28 mouse cellular contexts compared by ENCODE assay signal in the genomic region with DNA sequence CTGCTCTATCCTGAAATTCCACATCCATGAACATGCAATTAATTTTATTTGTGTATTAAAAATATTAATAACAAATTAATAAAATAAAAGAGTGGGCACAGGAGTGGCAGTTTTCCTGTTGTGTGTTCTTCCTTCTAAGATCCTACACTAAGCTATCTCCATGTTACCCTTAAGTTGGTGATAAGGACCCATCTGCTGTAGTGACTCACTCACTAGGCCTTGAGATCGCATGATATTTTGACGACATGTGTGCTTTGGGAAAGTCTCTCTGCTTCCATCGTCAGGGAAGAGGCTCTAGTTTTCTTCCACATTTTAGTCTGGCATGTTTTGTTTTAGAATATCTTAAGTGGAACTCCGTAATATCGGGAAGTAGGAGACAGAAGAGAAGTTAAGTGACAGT.
"Had no signal": no experiment of that assay in that cellular context is flagged by ENCODE, and none has a peak within 500 bp of the region (broad histone marks: within the 10 kb centered on the region; RNA-seq: fewer than 3 reads in every experiment).

No protein-coding gene starts in this region.

- H3K9ac ChIP-seq: embryonic facial prominence, embryonic 12.5 days; embryonic facial prominence, embryonic 13.5 days; embryonic facial prominence, embryonic 15.5 days; forebrain, embryonic 12.5 days; forebrain, embryonic 13.5 days; forebrain, embryonic 15.5 days; forebrain, postnatal 0 days had no signal

- H3K27me3 ChIP-seq: embryonic facial prominence, embryonic 12.5 days; embryonic facial prominence, embryonic 13.5 days; embryonic facial prominence, embryonic 15.5 days; forebrain, embryonic 12.5 days; forebrain, embryonic 13.5 days; forebrain, embryonic 15.5 days had no signal

- H3K9me3 ChIP-seq: embryonic facial prominence, embryonic 10.5 days; embryonic facial prominence, embryonic 12.5 days; embryonic facial prominence, embryonic 13.5 days; embryonic facial prominence, embryonic 15.5 days; forebrain, embryonic 10.5 days; forebrain, embryonic 12.5 days; forebrain, embryonic 13.5 days; forebrain, embryonic 15.5 days had no signal

- H3K36me3 ChIP-seq: embryonic facial prominence, embryonic 10.5 days; embryonic facial prominence, embryonic 12.5 days; embryonic facial prominence, embryonic 13.5 days; embryonic facial prominence, embryonic 15.5 days; forebrain, embryonic 12.5 days; forebrain, embryonic 15.5 days had no signal

- H3K4me3 ChIP-seq: embryonic facial prominence, embryonic 10.5 days; embryonic facial prominence, embryonic 12.5 days; embryonic facial prominence, embryonic 13.5 days; embryonic facial prominence, embryonic 15.5 days; erythroblast, embryonic 14.5 days; forebrain, embryonic 10.5 days; forebrain, embryonic 12.5 days; forebrain, embryonic 13.5 days; forebrain, embryonic 15.5 days; gastrocnemius, adult 2 months; heart, adult 2 months had no signal

- ATAC-seq: forebrain, embryonic 13.5 days; forebrain, embryonic 14.5 days; forebrain, embryonic 15.5 days; forebrain, embryonic 16.5 days; forebrain, postnatal 0 days had no signal

- H3K4me1 ChIP-seq: embryonic facial prominence, embryonic 10.5 days; embryonic facial prominence, embryonic 12.5 days had no signal

- DNase-seq: cerebellum, adult 8-10 months; cerebellum, adult 9-10 months; cerebellum, adult 9-11 months; cerebellum, postnatal 10 days; cerebellum, postnatal 14 days; cerebellum, postnatal 25 days; cerebellum, postnatal 36 days; embryo, embryonic 11 days; forebrain, postnatal 0 days; gastrocnemius, adult 2 months; gastrocnemius, postnatal 10 days; gastrocnemius, postnatal 14 days; gastrocnemius, postnatal 25 days; gastrocnemius, postnatal 36 days; heart, adult 11 months; heart, adult 18-20 months; heart, adult 2 months had no signal

- H3K27ac ChIP-seq: embryonic facial prominence, embryonic 10.5 days; embryonic facial prominence, embryonic 12.5 days; embryonic facial prominence, embryonic 13.5 days; embryonic facial prominence, embryonic 15.5 days; forebrain, embryonic 10.5 days; forebrain, embryonic 12.5 days; forebrain, embryonic 13.5 days; forebrain, embryonic 15.5 days; gastrocnemius, adult 2 months; heart, adult 2 months had no signal
